Mouse (Mus musculus) heart, postnatal 0 days (tissue): Measurements from ENCODE around the gene Myrf.

ENCODE experiments used
- CTCF ChIP-seq: IDR thresholded peaks from 2 replicates; pipeline ENCODE4 v1.5.1; 2016; ENCODE audit warnings: antibody characterized with exemption, control low read depth, low read depth
- EP300 ChIP-seq: IDR thresholded peaks from 2 replicates; pipeline ENCODE4 v1.6.1; 2016; ENCODE audit warnings: antibody characterized with exemption, low read depth

DNA sequence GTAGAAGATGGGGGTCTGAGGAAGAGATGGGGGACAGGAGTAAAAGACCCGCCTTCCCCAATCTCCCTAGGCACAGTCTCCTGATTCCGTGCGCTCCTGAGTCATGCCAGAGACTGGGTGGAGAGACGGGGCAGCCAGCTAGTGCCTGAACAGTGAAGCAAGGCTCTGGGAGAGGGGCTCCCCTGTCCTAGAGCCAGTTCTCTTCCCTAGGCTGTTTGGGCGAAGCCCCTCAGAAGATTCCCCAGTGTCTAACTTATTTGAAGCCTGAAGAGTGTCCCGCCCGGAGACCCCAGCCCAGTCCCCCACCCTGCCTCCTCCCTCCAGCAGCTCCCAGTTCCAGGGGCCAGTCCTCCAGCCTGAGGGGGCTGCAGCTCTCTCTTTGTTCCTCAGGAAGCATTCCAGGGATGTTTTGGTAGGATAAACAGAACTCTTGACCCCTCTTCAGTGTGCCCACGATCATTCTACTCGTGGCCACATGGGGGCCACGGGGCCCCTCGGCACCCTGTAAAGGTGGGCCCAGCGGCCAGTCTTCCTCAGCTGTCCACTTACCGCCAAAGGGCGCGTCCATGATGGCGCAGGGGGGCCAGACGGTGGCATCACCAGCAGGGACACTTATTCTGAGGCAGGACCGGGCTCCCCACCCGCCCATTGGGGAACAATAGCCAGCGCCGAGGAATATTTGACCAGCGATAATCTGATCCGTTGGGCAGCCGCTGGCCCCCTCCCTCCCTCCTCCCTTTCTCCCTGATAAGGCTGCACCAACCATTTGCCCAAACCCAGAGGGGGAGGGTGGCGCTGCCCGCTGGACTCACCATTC is 15.7 kb downstream of the Myrf start:
- TF ChIP-seq EP300, result no peak
- TF ChIP-seq CTCF, result no peak
